In genomic region chr17:7369401-7369800, GRCm38 (mm10) we compare ENCODE assay signal across 4 mouse cellular contexts. TPM values are rescaled to one million over a fixed set of nuclear protein-coding genes. Genes with fewer than 3 reads are reported as not detected.
"Had no signal": no experiment of that assay in that cellular context is flagged by ENCODE, and none has a peak within 500 bp of the region (broad histone marks: within the 10 kb centered on the region; RNA-seq: fewer than 3 reads in every experiment).

No protein-coding gene starts in this region.

RNA-seq across cellular contexts. Expression of gene Gm49630, which starts 2.4 kb away (rescaled TPM):
- total RNA-seq: megakaryocyte progenitor cell, adult 5-6 weeks; midbrain, postnatal 0 days; monocyte, adult 5-6 weeks; neutrophil, adult 5-6 weeks had no signal

RNA-seq across cellular contexts. Expression of gene Unc93a2, which starts 15.9 kb away (rescaled TPM):
- total RNA-seq: megakaryocyte progenitor cell, adult 5-6 weeks; midbrain, postnatal 0 days; monocyte, adult 5-6 weeks; neutrophil, adult 5-6 weeks had no signal

RNA-seq across cellular contexts. Expression of gene Ttll2, which starts 16.9 kb away (rescaled TPM):
- total RNA-seq: megakaryocyte progenitor cell, adult 5-6 weeks; midbrain, postnatal 0 days; monocyte, adult 5-6 weeks; neutrophil, adult 5-6 weeks had no signal

RNA-seq across cellular contexts. Expression of gene Tcp10a, which starts 45.0 kb away (rescaled TPM):
- total RNA-seq: megakaryocyte progenitor cell, adult 5-6 weeks; midbrain, postnatal 0 days; neutrophil, adult 5-6 weeks had no signal
